Mouse (Mus musculus): ENCODE data around the gene Olfr750. TPM values are rescaled to one million over a fixed set of nuclear protein-coding genes. Genes with fewer than 3 reads are reported as not detected.
A peak's percentile ranks its signal among the peaks of the same experiment; 100 is the strongest.

Olfr750 gene
- polyA plus RNA-seq, 1 experiment from 2014 or later, result 0.10 TPM

DNA sequence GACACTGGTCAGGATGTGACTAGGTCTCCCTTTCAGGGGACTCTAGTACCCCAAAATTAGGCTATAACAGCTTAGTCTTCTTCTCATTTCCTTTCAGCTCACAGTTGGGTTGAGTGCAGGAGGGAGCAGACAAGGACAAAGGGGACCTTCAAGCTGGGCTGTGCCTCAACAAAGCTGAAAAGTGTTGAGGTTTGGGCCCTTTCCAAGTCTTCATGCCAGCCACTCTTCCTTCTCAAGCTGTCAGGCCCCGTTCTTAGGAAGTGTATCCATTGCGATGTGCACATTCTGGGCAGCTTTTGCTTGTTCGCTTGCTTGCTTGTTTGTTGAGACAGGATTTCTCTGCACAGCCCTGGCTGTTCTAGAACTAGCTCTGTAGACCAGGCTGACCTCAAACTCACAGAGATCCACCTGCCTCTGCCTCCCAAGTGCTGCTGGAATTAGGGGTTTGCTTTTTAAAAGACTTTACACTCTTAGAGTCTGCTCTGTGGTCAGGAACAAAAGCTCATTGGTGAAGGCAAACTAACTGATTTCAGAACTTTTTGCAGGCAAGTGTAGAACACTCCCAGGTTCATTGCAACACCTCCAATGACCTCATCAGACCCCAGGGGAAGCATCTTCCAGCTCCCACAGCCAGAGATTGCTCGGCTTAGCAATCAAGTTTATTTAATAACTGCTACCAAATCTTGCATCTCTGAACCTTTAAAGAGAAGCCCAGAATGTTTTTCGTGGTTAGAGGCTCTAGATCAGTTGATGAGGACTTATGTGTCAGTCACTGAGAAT, 20.1 kb upstream of the Olfr750 start:
- Histone ChIP-seq H3K4me1 (ENCODE audit: insufficient read depth, low read depth, low read length) (no peaks in the 10 kb centered on the region), H3K4me2 (replicated peaks; ENCODE audit: low read depth, low read length) (no peak overlapping the region), H3K4me3 (ENCODE audit: low read depth, low read length) (no peak overlapping the region), H3K9ac (replicated peaks; ENCODE audit: low read depth) (no peak overlapping the region), H3K36me3 (ENCODE audit: insufficient read depth, low read length) (no peaks in the 10 kb centered on the region), H3K27ac (ENCODE audit: low read length) (0 out of 2 replicates have a peak overlapping the region, but pooled peaks have one; percentile 20), H3K9me3 (ENCODE audit: low read length) (no peaks in the 10 kb centered on the region), H3K27me3 (replicated peaks; ENCODE audit: insufficient read depth, low read length) (no peaks in the 10 kb centered on the region)
- TF ChIP-seq CTCF (IDR thresholded peaks at IDR 0.05) (no peak), EP300 (IDR thresholded peaks at IDR 0.05) (no peak)
- 54% methylated on average over 5 of the region's 5 CpGs for WGBS
- ATAC-seq (no peak), DNase-seq (ENCODE audit: low spot score) (peak; percentile 41)

- 15% methylated on average over 3 of the region's 3 CpGs for WGBS
- Histone ChIP-seq H3K36me3 (ENCODE audit: insufficient read depth, low read length) (no peaks in the 10 kb centered on the region), H3K4me1 (ENCODE audit: insufficient read depth, low read depth, low read length) (no peaks in the 10 kb centered on the region), H3K4me3 (ENCODE audit: low read depth, low read length) (no peak overlapping the region), H3K27ac (ENCODE audit: low read length) (0 out of 2 replicates have a peak overlapping the region, but pooled peaks have one; percentile 20), H3K9ac (replicated peaks; ENCODE audit: low read depth) (no peak overlapping the region), H3K9me3 (ENCODE audit: low read length) (no peaks in the 10 kb centered on the region), H3K27me3 (replicated peaks; ENCODE audit: insufficient read depth, low read length) (no peaks in the 10 kb centered on the region), H3K4me2 (replicated peaks; ENCODE audit: low read depth, low read length) (no peak overlapping the region)
- TF ChIP-seq EP300 (IDR thresholded peaks at IDR 0.05) (no peak), CTCF (IDR thresholded peaks at IDR 0.05) (no peak)
- ATAC-seq, result no peak
- no peak for DNase-seq (ENCODE audit: low spot score)
Measured at GRCm38 (mm10) chr14:51093496-51093895, 19.3 kb upstream of the Olfr750 start.

DNA sequence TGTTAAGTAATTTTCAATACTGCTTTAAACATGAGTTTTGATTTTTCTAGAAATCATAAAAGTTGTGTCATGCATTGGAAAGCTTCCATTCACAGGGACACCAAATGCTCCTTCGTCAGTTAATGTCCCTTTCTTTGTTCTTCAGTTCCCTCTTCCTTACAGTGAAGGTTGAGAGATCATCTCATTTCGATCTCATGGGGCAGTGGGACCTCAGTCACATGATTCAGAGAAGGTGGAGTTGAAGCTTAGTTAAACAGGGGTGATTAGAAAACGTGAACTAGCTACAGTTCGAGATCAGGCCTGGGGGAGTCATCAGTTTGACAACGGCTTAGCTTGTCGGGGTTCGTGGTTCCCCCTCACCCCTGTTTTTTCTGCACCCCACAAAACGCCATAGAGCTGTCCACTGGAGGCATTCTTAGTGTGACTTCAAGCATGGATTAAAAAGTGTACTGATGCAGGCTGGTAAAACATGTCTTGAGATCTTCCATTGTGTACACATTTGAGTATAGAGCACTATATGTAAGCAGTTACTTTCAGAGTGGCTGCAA, 17.9 kb upstream of the Olfr750 start:
- DNase-seq (ENCODE audit: low spot score) (no peak), ATAC-seq (no peak)
- no peak overlapping the region for H3K9ac ChIP-seq (replicated peaks; ENCODE audit: low read depth)
- 40% methylated on average over 8 of the region's 8 CpGs for WGBS
- H3K4me1 ChIP-seq (ENCODE audit: insufficient read depth, low read depth, low read length), result no peaks in the 10 kb centered on the region
- H3K27ac ChIP-seq (ENCODE audit: low read length), result no peak overlapping the region
- H3K9me3 ChIP-seq (ENCODE audit: low read length), result no peaks in the 10 kb centered on the region
- H3K4me2 ChIP-seq (replicated peaks; ENCODE audit: low read depth, low read length), result peak overlapping the region; percentile 77; the same call in 1 of the 2 replicates
- no peaks in the 10 kb centered on the region for H3K36me3 ChIP-seq (ENCODE audit: insufficient read depth, low read length)
- H3K4me3 ChIP-seq (ENCODE audit: low read depth, low read length), result peak overlapping the region; percentile 57
- no peaks in the 10 kb centered on the region for H3K27me3 ChIP-seq (replicated peaks; ENCODE audit: insufficient read depth, low read length)
- TF ChIP-seq CTCF (IDR thresholded peaks at IDR 0.05) (no peak), EP300 (IDR thresholded peaks at IDR 0.05) (no peak)

DNA sequence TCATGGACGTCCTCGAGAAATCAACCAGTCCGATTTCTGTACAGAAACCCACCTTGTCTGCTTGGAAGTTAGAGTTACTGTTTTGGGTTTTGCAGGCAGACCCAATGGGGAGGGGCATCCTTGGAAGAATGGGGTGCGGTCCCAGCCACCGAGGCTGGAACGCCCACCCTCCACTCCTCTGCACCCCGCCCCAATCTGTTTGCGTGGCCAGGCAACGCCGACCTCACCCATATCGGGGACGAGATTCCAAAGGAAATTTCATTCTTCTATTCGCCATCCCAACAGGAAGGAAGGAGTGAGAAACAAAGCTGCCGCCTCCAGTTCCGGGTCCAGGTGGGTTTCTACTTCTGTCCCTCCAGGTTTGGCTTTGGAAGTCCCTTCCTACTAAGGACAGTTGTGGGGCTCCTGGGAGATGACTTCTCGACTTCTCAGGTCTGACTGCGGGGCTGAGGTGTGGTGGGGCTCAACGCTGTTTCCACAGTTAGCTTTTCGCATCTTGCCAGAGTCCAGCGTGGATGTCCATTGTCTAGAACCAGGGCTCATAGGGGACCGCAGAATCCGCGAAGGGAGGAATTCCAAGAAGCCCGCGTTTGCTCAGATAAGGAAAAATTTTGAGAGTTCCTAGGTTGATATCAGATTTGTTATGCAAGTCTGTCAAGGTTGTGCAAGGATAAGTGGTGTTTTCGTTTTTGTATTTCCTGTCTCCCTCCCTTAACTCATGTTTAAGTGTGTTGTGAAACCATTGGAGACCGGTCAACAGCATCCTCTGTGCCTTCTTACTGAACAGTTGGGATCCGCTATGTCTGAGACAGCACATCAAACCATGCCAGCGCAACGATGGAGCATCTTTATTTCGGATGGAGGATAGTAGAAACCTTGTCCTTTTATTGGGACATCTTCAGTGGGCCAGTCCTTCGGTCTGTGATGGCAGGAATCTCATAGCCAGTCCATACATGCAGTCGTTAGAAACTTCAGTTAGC, 17.0 kb upstream of the Olfr750 start, which contains the start of the genes Rnase4 and Ang:
Gene Rnase4 (plus strand): TSS at position 157 of the 980 bp plus-strand sequence.
Gene Ang (plus strand): TSS at position 230 of the 980 bp plus-strand sequence.
- H3K4me3 ChIP-seq (ENCODE audit: low read depth, low read length), result peak within 1 kb of the TSS; percentile 57
- peak; percentile 91 for DNase-seq (ENCODE audit: low spot score)
- H3K9me3 ChIP-seq (ENCODE audit: low read length), result no peaks in the 10 kb centered on the region
- peak; percentile 60 for ATAC-seq
- TF ChIP-seq EP300 (IDR thresholded peaks at IDR 0.05) (peak; percentile 89), CTCF (IDR thresholded peaks at IDR 0.05) (no peak)
- peak within 1 kb of the TSS; percentile 81 for H3K27ac ChIP-seq (ENCODE audit: low read length)
- no peaks in the 10 kb centered on the region for H3K36me3 ChIP-seq (ENCODE audit: insufficient read depth, low read length)
- 4% methylated on average over 33 of the region's 33 CpGs for WGBS
- H3K9ac ChIP-seq (replicated peaks; ENCODE audit: low read depth), result peak within 1 kb of the TSS; percentile 41
- H3K27me3 ChIP-seq (replicated peaks; ENCODE audit: insufficient read depth, low read length), result no peaks in the 10 kb centered on the region
- no peaks in the 10 kb centered on the region for H3K4me1 ChIP-seq (ENCODE audit: insufficient read depth, low read depth, low read length)
- peak within 1 kb of the TSS; percentile 77 for H3K4me2 ChIP-seq (replicated peaks; ENCODE audit: low read depth, low read length)

DNA sequence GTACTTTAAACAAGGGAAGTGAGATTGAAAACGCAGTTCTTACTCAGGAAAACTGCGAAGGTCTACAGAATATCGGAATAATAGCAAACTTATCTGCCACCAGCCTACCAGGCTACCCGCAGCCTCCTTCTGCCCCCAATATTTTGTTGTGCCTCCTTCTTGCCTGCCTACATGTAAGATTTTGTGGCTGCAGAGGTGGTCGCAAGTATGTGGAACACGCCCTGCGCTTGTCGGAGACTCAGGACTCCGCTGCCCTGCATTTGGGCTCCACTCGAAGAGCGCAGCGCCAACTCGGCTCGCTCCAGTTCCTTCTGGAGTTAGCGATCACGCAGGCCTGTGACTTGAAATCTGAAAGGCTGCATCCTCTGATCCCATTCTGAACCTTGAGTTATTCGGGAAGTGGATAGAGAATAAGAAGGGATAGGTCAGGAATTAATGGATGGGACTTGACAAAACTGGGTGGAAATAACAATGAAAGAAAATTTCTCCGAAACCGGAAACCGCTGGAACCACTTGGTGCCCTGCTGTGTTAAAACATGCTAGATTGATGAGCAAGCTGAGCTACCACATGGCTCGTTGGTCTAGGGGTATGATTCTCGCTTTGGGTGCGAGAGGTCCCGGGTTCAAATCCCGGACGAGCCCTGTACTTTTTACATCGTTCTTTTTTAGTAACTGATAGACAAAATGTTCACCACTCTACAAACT, 16.0 kb upstream of the Olfr750 start:
- ATAC-seq, result peak; percentile 57
- peak overlapping the region; percentile 81 for H3K27ac ChIP-seq (ENCODE audit: low read length)

More for the DNA sequence above, 16.0 kb upstream of the Olfr750 start:
- Histone ChIP-seq H3K9ac (replicated peaks; ENCODE audit: low read depth) (peak overlapping the region; percentile 41), H3K4me3 (ENCODE audit: low read depth, low read length) (peak overlapping the region; percentile 57), H3K36me3 (ENCODE audit: insufficient read depth, low read length) (no peaks in the 10 kb centered on the region), H3K9me3 (ENCODE audit: low read length) (no peaks in the 10 kb centered on the region), H3K4me1 (ENCODE audit: insufficient read depth, low read depth, low read length) (no peaks in the 10 kb centered on the region), H3K27me3 (replicated peaks; ENCODE audit: insufficient read depth, low read length) (no peaks in the 10 kb centered on the region), H3K4me2 (replicated peaks; ENCODE audit: low read depth, low read length) (peak overlapping the region; percentile 77)
- peak; percentile 87 for DNase-seq (ENCODE audit: low spot score)
- TF ChIP-seq CTCF (IDR thresholded peaks at IDR 0.05) (no peak), EP300 (IDR thresholded peaks at IDR 0.05) (0 out of 2 replicates have a peak, but pooled peaks have one; percentile 10)
- under 1% methylated on average over 27 of the region's 27 CpGs for whole genome bisulfite sequencing

Data from lung, postnatal 0 days (tissue).